Mouse (Mus musculus): ENCODE measurements around the gene Zfp781.
"Not testable (repeated sequence)": the region's sequence is repeated elsewhere in the genome, so short reads cannot be mapped to it uniquely, and the experiment has no call there.

Gene Zfp781

DNA sequence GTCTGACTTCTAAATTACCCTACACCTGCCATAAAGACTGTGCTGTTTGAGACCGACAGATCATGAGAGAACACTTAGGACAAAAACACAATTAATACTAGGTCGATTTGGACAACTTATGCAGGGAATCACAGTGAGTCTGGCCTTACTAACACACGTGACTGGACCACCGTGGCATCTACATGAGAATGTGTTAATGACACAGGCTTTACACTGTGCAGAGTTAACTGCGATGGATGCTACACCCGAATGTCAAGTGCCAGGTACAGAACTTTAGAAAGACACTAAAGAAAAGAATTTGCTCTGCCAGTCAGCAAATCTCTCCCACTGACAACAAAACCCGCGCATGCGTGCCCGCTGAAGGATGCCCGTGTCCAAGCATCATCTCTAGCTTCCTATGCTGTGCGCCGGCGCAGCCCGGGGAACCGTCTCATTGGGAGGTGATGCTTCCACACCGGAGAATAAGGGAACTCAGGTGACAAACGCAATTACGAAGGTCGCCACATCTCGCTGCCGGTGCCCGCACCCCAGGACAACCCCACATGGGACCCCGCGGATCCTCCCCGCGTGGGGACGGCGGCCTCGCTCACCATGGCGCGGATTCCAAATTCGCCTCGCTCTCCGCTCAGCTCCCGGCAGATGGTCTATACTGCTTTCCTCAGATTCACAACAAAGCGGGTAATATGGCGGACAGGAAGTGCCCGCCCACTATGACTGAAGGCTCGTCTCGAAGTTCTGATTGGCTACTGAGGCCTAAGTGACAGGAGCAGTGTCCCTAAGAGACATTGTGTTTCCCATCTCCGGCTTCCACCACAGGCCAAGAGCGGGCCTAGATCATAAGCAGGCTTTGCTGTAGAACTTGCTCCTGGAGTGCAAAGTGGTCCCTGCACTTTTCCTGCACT is at the start of gene Zfp781:
TSS of gene Zfp781 (minus strand) at position 639 of the 902 bp plus-strand sequence.
- not testable (repeated sequence) for DNase-seq

DNA sequence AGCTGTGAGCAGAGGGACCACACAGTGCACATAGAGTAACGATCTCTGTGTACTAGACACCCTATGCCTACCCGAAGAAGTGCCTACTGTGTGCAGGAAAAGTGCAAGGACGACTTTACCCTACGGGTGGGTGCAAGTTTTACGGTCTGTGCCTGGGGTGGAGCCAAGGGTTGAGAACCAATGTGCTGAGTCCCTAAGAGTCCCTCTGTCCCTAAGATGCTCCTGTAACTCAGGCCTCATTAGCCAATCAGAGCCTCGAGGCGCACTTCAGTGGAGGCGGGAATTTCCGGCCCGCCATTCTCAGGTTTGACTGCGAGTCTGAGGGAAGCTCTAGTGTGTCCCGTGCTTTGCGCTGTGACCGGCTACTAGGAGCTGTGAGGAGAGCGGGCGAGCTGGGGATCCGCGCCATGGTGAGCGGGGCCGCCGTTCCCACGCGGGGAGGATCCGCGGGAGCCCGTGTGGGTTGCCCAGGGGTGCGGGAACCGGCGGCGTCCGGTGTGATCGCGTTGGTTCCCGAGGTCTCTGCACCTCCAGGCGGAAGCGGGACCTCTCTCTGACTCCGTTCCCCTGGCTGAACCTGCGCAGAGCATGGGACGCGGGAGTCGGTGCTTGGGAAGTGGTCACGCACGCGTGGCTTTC is 48.2 kb upstream of the Zfp781 start:
- DNase-seq, result peak; percentile 40 to 53

- DNase-seq, result not testable (repeated sequence)
Measured at GRCm38 (mm10) chr10:81930744-81931118, 451 bp upstream of the Zfp781 start.

DNA sequence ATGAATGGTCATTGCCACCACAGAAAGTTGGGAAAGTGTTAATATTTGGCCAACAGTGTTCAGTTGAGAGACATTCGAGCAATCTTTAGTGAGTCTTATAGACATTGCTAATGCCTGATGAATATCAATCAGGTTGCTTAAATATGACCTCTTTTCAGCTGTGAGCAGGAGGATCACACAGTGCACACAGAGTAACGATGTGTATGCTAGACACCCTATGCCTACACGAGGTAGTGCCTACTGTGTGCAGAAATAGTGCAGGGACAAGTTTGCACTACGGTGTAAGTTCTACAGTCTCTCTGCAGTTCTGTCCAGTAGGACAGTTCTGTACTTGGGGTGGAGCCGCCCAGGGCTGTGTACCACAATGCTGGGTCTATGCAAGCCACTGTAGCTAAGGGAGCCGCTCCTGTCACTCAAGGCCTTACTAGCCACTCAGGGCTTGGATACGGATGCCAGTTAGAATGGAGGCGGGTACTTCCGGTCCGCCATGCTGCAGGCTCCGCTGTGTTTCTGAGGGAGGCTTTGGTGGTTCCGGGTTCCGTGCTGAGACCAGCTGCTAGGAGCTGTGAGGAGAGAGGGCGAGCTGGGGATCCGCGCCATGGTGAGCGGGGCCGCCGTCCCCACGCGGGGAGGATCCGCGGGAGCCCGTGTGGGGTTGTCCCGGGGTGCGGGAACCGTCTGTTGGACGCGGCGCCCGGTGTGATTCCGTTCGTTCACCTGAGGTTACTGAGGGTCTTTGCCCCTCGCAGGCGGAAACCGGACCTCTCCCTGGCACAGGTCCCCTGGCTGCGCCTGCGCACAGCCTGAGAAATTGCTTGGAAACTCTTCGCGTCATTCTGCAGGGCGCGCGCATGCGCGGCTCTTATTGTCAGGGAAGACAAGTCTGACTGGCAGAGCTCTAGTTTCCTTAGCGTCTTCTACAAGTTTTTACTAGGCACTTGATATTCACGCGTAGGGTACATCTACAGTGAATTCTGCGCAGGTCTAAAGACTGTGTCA is 66.6 kb downstream of the Zfp781 start, which contains the start of gene Gm32687:
TSS of gene Gm32687 (plus strand) at position 526 of the 999 bp plus-strand sequence.
- DNase-seq, result peak; percentile 2 to 10

All from B cell, adult 2 months (primary cell).